Mouse (Mus musculus): Measurements from ENCODE around the gene Rars. TPM values are rescaled to one million over a fixed set of nuclear protein-coding genes. Genes with fewer than 3 reads are reported as not detected.

Rars gene
- 72.0 and 73.4 TPM in 2 replicates for polyA plus RNA-seq (2015; fragmentation: Nextera tagmentation; extraction: Ambion mirVana)

DNA sequence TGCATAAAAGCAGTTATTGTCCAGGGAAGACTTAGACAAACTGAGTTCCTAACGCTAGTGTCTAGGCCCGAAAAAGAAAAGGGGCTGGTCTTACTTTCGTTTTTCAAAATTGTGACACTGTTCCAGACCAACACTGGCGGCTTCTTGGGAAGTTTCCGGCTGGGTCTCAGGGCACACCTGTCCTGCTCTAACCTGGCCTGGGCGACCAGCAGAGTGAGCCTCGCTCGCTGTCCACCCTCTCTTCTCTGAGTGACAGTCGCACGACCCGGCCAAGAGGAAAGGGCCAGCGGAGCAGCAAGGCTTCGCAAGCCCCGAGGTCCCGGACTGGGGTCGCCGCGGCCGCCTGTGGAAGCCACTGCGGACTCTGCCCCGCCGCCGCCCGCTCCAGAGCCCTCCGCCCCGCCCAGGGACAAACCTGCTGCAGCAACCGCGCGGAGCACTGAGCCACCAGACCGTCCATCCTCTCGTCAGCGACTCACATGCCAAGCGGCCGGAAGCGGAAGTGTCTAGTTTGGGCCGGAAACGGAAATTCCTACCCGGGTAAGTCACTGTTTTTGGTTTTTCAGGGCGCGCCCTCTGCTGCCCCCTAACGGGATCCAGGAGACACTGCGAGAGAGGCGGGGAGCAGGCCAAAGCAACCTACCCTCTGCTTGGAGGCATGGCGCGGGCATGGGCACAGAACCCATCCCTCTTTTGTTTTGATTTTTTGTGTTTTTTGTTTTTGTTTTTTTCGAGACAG, at the start of gene Rars:
Gene Rars, minus strand, starts transcription at position 485 of the 739 bp plus-strand sequence.
- Histone ChIP-seq H3K9me3 (no peaks in the 10 kb centered on the region), H3K27ac (peak within 1 kb of the TSS; percentile 55), H3K4me2 (peak within 1 kb of the TSS; percentile 85), H3K27me3 (no peaks in the 10 kb centered on the region), H3K36me3 (peaks cover 26% of the 10 kb centered on the region), H3K4me1 (replicated peaks) (peaks cover 26% of the 10 kb centered on the region), H3K9ac (peak within 1 kb of the TSS; percentile 87), H3K4me3 (peak within 1 kb of the TSS; percentile 91)
- WGBS: 2% methylated on average over 46 of the region's 46 CpGs
- peak; percentile 85 for ATAC-seq (ENCODE audit: low FRiP score)

DNA sequence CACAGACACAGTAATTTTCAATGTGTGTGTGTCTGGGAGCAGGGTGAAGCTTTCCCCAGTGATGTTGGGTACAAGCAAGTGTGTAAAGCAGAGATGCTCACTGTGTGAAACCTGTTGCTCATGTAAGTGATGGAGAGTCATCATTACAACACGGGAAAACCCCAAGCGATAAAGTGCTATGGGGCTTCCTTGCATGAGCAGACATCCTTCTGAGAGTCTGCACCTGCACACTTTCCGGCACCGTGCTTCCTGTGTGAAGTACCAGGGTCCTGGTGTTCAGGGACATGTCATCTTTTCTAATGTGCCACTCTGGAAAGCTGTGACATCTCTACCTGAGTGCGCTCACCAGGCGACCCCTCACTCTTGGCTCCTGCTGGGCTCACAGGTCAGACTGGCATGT, 48.5 kb upstream of the Rars start:
- no peak overlapping the region for H3K9ac ChIP-seq
- ATAC-seq (ENCODE audit: low FRiP score): no peak
- no peaks in the 10 kb centered on the region for H3K27me3 ChIP-seq
- peaks cover 13% of the 10 kb centered on the region for H3K36me3 ChIP-seq
- no peak overlapping the region for H3K4me3 ChIP-seq
- H3K9me3 ChIP-seq: no peaks in the 10 kb centered on the region
- 94% methylated on average over 6 of the region's 6 CpGs for WGBS
- H3K27ac ChIP-seq: no peak overlapping the region
- H3K4me1 ChIP-seq (replicated peaks): peaks cover 22% of the 10 kb centered on the region
- H3K4me2 ChIP-seq: no peak overlapping the region

- Histone ChIP-seq H3K4me1 (replicated peaks) (peaks cover 57% of the 10 kb centered on the region), H3K9me3 (no peaks in the 10 kb centered on the region), H3K27me3 (no peaks in the 10 kb centered on the region), H3K9ac (peak overlapping the region; percentile 13; the same call in 1 of the 2 replicates), H3K4me3 (no peak overlapping the region), H3K4me2 (no peak overlapping the region), H3K36me3 (peaks cover 17% of the 10 kb centered on the region), H3K27ac (peak overlapping the region; percentile 73)
- ATAC-seq (ENCODE audit: low FRiP score): no peak
- WGBS: 32% methylated on average over 4 of the region's 4 CpGs
These were observed 44.2 kb upstream of the Rars start for GRCm38 (mm10) chr11:35878559-35878897.

DNA sequence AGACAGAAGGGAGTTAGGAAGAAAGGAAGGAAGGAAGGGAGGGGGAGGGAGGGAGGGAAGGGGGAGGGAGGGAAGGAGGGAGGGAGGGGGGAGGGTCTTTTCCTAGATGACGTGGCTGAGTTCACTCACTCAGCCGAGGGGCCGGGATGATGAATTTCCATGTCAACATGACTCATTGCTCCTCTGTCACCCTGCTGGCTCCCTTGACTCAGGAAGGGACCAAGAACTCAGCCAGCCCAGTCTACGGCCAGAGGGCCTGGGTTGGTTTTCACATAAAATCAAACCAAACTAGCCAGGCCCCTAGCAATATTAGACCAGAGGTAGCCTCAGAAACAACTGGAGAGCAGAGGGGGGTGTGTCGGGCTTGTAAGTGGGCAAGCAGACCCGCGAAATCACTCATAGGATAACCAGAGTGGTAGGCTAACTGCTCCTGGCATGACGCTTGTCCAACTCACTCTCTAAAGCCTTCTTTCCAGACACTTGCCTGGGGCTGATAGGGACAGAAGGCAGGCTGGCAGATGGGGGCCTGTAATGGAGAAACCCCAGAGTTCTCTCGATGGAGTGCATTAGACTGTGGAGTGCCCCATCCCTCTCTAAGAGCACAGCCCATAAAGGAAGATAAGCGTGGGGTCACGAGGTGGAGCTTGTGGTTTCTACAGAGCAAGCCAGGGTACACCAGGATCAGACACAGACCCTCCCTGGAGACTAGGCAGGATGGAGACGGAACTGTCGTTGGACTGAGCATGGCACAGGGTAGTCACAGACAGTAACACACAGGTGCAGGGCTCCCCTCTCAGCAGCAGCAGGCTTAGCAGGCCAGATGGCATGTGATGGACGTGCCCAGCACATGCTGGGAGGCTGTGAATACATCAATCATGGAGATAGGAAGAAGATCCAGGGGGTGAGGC, 43.6 kb upstream of the Rars start:
- Histone ChIP-seq H3K27ac (peak overlapping the region; percentile 73), H3K9me3 (no peaks in the 10 kb centered on the region), H3K9ac (peak overlapping the region; percentile 13; the same call in 1 of the 2 replicates), H3K4me1 (replicated peaks) (peaks cover 59% of the 10 kb centered on the region), H3K4me3 (no peak overlapping the region), H3K27me3 (no peaks in the 10 kb centered on the region), H3K36me3 (peaks cover 13% of the 10 kb centered on the region), H3K4me2 (no peak overlapping the region)
- WGBS: 40% methylated on average over 14 of the region's 14 CpGs
- ATAC-seq (ENCODE audit: low FRiP score): peak; percentile 73

DNA sequence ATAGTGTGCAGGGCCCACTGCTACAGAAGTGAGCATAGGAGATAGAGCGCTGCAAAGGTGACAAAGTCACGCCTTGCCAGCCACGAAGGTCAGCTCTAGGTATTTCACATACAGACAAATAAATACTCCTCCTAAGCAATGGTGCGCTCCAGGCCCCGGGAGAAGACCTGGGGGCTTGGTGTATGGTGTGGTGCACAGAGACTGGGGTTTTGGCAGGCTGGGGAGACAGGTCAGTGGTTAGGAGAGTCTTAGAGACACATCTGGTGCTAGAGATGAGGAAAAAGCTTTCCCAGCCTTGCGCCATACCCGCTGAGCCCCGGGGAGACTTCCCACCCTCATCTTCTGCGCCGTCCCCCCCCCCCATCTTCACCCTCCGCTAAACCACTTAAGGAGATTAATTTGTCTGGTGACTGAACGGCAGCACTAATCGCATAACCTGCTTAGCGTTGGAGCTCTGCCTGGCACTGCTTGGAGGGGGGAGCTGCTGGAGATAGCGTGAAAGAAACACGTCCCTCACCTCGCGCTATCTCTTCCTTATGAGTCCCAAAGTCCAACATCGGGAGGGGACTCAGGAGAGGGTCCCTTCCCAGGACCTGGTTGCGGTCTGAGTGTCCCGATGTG, 39.4 kb upstream of the Rars start:
- peak overlapping the region; percentile 80 for H3K27ac ChIP-seq
- H3K4me2 ChIP-seq: peak overlapping the region; percentile 44
- H3K27me3 ChIP-seq: no peaks in the 10 kb centered on the region
- 27% methylated on average over 21 of the region's 21 CpGs for WGBS
- ATAC-seq (ENCODE audit: low FRiP score): peak; percentile 49
- H3K4me1 ChIP-seq (replicated peaks): peaks cover 47% of the 10 kb centered on the region
- H3K4me3 ChIP-seq: no peak overlapping the region; the same call in 1 of the 2 replicates
- peak overlapping the region; percentile 49 for H3K9ac ChIP-seq
- no peaks in the 10 kb centered on the region for H3K9me3 ChIP-seq
- peaks cover 18% of the 10 kb centered on the region for H3K36me3 ChIP-seq

- Histone ChIP-seq H3K4me3 (no peak overlapping the region), H3K27ac (no peak overlapping the region), H3K4me1 (replicated peaks) (peaks cover 34% of the 10 kb centered on the region), H3K9me3 (no peaks in the 10 kb centered on the region), H3K9ac (no peak overlapping the region), H3K36me3 (peaks cover 24% of the 10 kb centered on the region), H3K27me3 (no peaks in the 10 kb centered on the region), H3K4me2 (no peak overlapping the region)
- ATAC-seq (ENCODE audit: low FRiP score): no peak
- 91% methylated on average over 9 of the region's 9 CpGs for WGBS
These were observed 36.7 kb upstream of the Rars start for GRCm38 (mm10) chr11:35870961-35871360.

- ATAC-seq (ENCODE audit: low FRiP score): no peak
These were observed 31.8 kb upstream of the Rars start for GRCm38 (mm10) chr11:35866140-35866539.

GRCm38 (mm10) chr11:35864981-35865604, 30.8 kb upstream of the Rars start:
- WGBS: 12% methylated on average over 9 of the region's 9 CpGs
- Histone ChIP-seq H3K9me3 (no peaks in the 10 kb centered on the region), H3K27me3 (no peaks in the 10 kb centered on the region), H3K4me2 (peak overlapping the region; percentile 36), H3K27ac (peak overlapping the region; percentile 88), H3K4me1 (replicated peaks) (peaks cover 35% of the 10 kb centered on the region), H3K36me3 (peaks cover 13% of the 10 kb centered on the region), H3K9ac (peak overlapping the region; percentile 30; the same call in 1 of the 2 replicates), H3K4me3 (no peak overlapping the region)
- peak; percentile 92 for ATAC-seq (ENCODE audit: low FRiP score)

More at GRCm38 (mm10) chr11:35866140-35866539, 31.8 kb upstream of the Rars start:
- Histone ChIP-seq H3K4me3 (no peak overlapping the region), H3K4me2 (no peak overlapping the region), H3K4me1 (replicated peaks) (peaks cover 34% of the 10 kb centered on the region), H3K9me3 (no peaks in the 10 kb centered on the region), H3K27ac (peak overlapping the region; percentile 88), H3K9ac (peak overlapping the region; percentile 30; the same call in 1 of the 2 replicates), H3K36me3 (peaks cover 20% of the 10 kb centered on the region), H3K27me3 (no peaks in the 10 kb centered on the region)
- 43% methylated on average over 7 of the region's 7 CpGs for WGBS

GRCm38 (mm10) chr11:35863653-35864052, 29.3 kb upstream of the Rars start:
- no peak for ATAC-seq (ENCODE audit: low FRiP score)
- Histone ChIP-seq H3K4me3 (no peak overlapping the region), H3K9me3 (no peaks in the 10 kb centered on the region), H3K4me1 (replicated peaks) (peaks cover 38% of the 10 kb centered on the region), H3K4me2 (no peak overlapping the region), H3K27me3 (no peaks in the 10 kb centered on the region), H3K27ac (peak overlapping the region; percentile 88; the same call in 1 of the 2 replicates), H3K36me3 (peaks cover 5% of the 10 kb centered on the region), H3K9ac (no peak overlapping the region)
- WGBS: 88% methylated on average over 5 of the region's 5 CpGs

- Histone ChIP-seq H3K27ac (peak overlapping the region; percentile 87), H3K9ac (no peak overlapping the region), H3K4me2 (no peak overlapping the region), H3K27me3 (no peaks in the 10 kb centered on the region), H3K4me1 (replicated peaks) (peaks cover 34% of the 10 kb centered on the region), H3K9me3 (no peaks in the 10 kb centered on the region), H3K4me3 (no peak overlapping the region), H3K36me3 (peaks cover 8% of the 10 kb centered on the region; the same call in 1 of the 2 replicates)
- ATAC-seq (ENCODE audit: low FRiP score): no peak
- 64% methylated on average over 12 of the region's 12 CpGs for WGBS
These were observed 23.2 kb upstream of the Rars start for GRCm38 (mm10) chr11:35857395-35858067.

DNA sequence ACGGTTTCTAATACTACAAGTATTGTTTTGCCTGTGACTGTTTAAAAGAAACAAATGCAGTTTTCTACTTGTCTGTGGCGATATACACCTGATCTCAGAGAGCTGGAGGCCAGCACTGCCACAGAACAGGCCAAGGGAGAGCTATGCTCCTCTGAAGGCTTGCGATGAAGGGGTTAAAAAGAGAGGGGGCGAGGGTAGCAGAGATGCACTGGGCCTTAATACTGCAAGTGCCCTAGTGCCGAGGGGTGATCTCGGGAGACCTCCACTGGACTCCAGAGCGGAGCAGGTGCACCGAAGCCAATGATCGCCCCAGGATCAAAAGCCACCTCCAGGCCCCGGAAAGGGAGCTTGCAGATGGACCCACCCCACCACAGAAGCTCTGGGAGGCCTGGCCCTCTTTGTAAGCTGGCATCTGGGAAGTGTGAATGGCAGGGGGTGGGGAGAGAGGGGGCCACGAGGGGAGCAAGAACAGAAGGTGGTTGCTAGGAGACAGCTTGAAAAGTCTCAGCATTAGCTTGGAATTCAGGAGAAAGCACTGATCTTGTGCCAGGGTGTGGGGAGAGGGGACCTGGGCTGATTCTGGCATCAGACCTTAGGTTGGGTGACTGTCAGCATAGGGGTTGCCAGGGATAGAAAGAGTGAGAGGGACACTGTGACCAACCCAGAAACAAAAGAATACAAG, 22.2 kb upstream of the Rars start:
- Histone ChIP-seq H3K4me2 (peak overlapping the region; percentile 13; the same call in 1 of the 2 replicates), H3K9ac (peak overlapping the region; percentile 53)

More for the DNA sequence above, 22.2 kb upstream of the Rars start:
- Histone ChIP-seq H3K36me3 (peaks cover 18% of the 10 kb centered on the region), H3K4me1 (replicated peaks) (peaks cover 34% of the 10 kb centered on the region), H3K27ac (peak overlapping the region; percentile 87), H3K4me3 (no peak overlapping the region), H3K27me3 (no peaks in the 10 kb centered on the region), H3K9me3 (no peaks in the 10 kb centered on the region)
- 15% methylated on average over 11 of the region's 11 CpGs for WGBS
- peak; percentile 90 for ATAC-seq (ENCODE audit: low FRiP score)
